Mouse (Mus musculus): ENCODE measurements around the gene Uhrf1.

GRCm38 (mm10) chr17:56370090-56370489 lies 67.0 kb downstream of the Uhrf1 start:
- TF ChIP-seq FLI1 (IDR thresholded peaks at IDR 0.05; ENCODE audit: low read length) (no peak), GATA1 (IDR thresholded peaks at IDR 0.05; ENCODE audit: borderline replicate concordance, low read length) (no peak)
